In the genomic region with DNA sequence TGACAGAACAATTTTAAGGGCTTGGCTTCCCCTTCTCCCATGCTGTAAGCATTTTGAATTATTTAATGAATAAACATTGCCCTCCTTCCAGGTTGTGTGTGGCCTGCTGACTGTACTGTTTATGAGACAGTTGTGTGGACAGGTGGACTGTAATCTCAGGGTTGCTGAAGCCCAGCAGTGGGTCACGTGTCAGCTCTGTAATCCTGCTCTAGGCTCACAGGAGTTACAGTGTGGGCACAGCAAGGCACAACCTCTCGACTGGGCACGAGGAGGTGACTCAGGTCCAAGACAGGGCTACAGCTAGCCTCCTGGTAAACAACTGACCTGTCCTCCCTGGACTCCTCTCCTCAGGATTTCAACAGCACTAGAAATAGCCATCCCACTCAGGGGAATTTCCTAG, we compare ENCODE assay signal across 17 mouse cellular contexts. TPM values are rescaled to one million over a fixed set of nuclear protein-coding genes. Genes with fewer than 3 reads are reported as not detected.
A peak's percentile ranks its signal among the peaks of the same experiment; 100 is the strongest.
DNase-seq lines count a peak whose midpoint lies in the region; ATAC-seq and TF ChIP-seq lines count a peak whose summit lies in the region.
"Had no signal": no experiment of that assay in that cellular context is flagged by ENCODE, and none has a peak within 500 bp of the region (broad histone marks: within the 10 kb centered on the region; RNA-seq: fewer than 3 reads in every experiment).

No protein-coding gene starts in this region.

- 65% methylated on average over 3 of the region's 3 CpGs for WGBS in liver, embryonic 15.5 days (ENCODE audit: insufficient replicate concordance)

- H3K36me3 ChIP-seq in liver, embryonic 15.5 days (replicated peaks), result no peaks in the 10 kb centered on the region
- H3K36me3 ChIP-seq: limb, embryonic 13.5 days; midbrain, embryonic 15.5 days had no signal

- H3K27me3 ChIP-seq in liver, embryonic 15.5 days, result peaks cover 20% of the 10 kb centered on the region

- no peak for TF ChIP-seq CTCF in layer of hippocampus, adult 2 months (conservative IDR thresholded peaks at IDR 0.05)

- intact Hi-C loops in left cerebral cortex, postnatal 36 days (cut with DNase I), result no loop called here

- ATAC-seq in liver, embryonic 15.5 days (ENCODE audit: insufficient read depth), result no peak
- ATAC-seq: hindbrain, embryonic 16.5 days; midbrain, embryonic 15.5 days had no signal

- no peak overlapping the region for H3K9ac ChIP-seq in liver, embryonic 15.5 days
- H3K9ac ChIP-seq: limb, embryonic 13.5 days; midbrain, embryonic 15.5 days had no signal

- peak; percentile 19 for DNase-seq in adrenal gland, postnatal 10 days
- DNase-seq in adrenal gland, postnatal 14 days, result no peak
- no peak for DNase-seq in layer of hippocampus, adult 2 months (ENCODE audit: low spot score in 2 of 2)
- DNase-seq in layer of hippocampus, postnatal 36 days, result no peak
- peak; percentile 60 for DNase-seq in kidney, adult 9 months
- DNase-seq in left cerebral cortex, postnatal 36 days (ENCODE audit: low spot score in 2 of 2), result no peak
- no peak for DNase-seq in urinary bladder, postnatal 4 days (ENCODE audit: low spot score in 2 of 2)
- DNase-seq: adrenal gland, postnatal 36 days; cerebellum, adult 11-12 months; embryo, embryonic 11 days; lung, postnatal 14 days; thymus, adult 2 months had no signal

- H3K4me3 ChIP-seq in layer of hippocampus, adult 2 months, result no peak overlapping the region
- H3K4me3 ChIP-seq in liver, embryonic 15.5 days (replicated peaks), result no peak overlapping the region
- H3K4me3 ChIP-seq: limb, embryonic 13.5 days; midbrain, embryonic 15.5 days had no signal

- peak overlapping the region; percentile 84; the same call in 1 of the 2 replicates for H3K4me2 ChIP-seq in liver, embryonic 15.5 days
- H3K4me2 ChIP-seq: heart, embryonic 11.5 days; limb, embryonic 13.5 days; midbrain, embryonic 15.5 days had no signal

- H3K4me1 ChIP-seq in liver, embryonic 15.5 days (replicated peaks), result peaks cover 95% of the 10 kb centered on the region

- H3K9me3 ChIP-seq in liver, embryonic 15.5 days (replicated peaks), result no peaks in the 10 kb centered on the region
- H3K9me3 ChIP-seq: limb, embryonic 13.5 days; midbrain, embryonic 15.5 days had no signal

- peak overlapping the region; percentile 93; the same call in 1 of the 2 replicates for H3K27ac ChIP-seq in layer of hippocampus, adult 2 months
- peak overlapping the region; percentile 96 for H3K27ac ChIP-seq in liver, embryonic 15.5 days (replicated peaks)
- H3K27ac ChIP-seq: limb, embryonic 13.5 days had no signal

RNA-seq across cellular contexts. Expression of a gene that starts 4.3 kb away (rescaled TPM):
- 10 to 100 TPM; 16.7 to 22.7 TPM for total RNA-seq in adrenal gland, postnatal 10 days (2021)
- total RNA-seq in adrenal gland, postnatal 14 days (2021), result 22.9 and 32.8 TPM in 2 replicates
- 10 to 100 TPM; 20.8 to 25.1 TPM for total RNA-seq in layer of hippocampus, adult 2 months (2021)
- total RNA-seq in layer of hippocampus, postnatal 36 days (2021), result 10 to 100 TPM; 20.1 to 23.1 TPM
- polyA plus RNA-seq in liver, embryonic 15.5 days (2015; fragmentation: Nextera tagmentation; extraction: Ambion mirVana), result 28.0 and 30.8 TPM in 2 replicates
- total RNA-seq in left cerebral cortex, postnatal 36 days (2021), result 10 to 100 TPM; 19.7 to 25.4 TPM

Comparison
In these comparisons a context has a peak if more than half of its experiments do, and no peak if none do; other contexts are left out.
1. DNase-seq: peak in adrenal gland, postnatal 10 days (single experiment) and kidney, adult 9 months (single experiment); none in adrenal gland, postnatal 14 days (single experiment), layer of hippocampus, adult 2 months (0 of 2), layer of hippocampus, postnatal 36 days (0 of 2), left cerebral cortex, postnatal 36 days (0 of 2) and urinary bladder, postnatal 4 days (0 of 2).